Mouse (Mus musculus): ENCODE data around the gene Gsx2.

The Gsx2 gene

GRCm38 (mm10) chr5:75075383-75075941, at the start of gene Gsx2:
Gene Gsx2, plus strand, starts transcription at chr5:75075601.
- DNase-seq (ENCODE audit: low read depth, low spot score): no peak

GRCm38 (mm10) chr5:75035475-75035874, 39.9 kb upstream of the Gsx2 start:
- DNase-seq (ENCODE audit: low read depth, low spot score): no peak

DNA sequence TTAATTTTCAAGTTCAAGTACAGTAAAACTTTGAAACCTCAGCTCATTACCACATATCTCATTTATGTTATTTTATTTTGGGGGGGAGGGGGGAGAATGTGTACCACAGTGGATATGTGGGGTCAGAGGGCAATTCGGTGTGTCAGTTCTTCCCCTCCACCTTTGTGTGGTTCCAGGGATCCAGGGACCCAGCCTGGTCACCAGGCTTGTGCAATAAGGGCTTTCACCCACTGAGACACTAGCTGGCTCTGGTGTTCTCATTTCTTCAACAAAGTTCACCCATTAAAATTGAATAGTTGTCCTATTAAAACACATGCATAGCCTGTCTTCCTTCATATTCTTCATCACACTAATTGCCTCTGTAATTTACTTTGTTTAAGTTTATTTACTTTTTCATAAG, 36.1 kb upstream of the Gsx2 start:
- DNase-seq (ENCODE audit: low read depth, low spot score): no peak

DNA sequence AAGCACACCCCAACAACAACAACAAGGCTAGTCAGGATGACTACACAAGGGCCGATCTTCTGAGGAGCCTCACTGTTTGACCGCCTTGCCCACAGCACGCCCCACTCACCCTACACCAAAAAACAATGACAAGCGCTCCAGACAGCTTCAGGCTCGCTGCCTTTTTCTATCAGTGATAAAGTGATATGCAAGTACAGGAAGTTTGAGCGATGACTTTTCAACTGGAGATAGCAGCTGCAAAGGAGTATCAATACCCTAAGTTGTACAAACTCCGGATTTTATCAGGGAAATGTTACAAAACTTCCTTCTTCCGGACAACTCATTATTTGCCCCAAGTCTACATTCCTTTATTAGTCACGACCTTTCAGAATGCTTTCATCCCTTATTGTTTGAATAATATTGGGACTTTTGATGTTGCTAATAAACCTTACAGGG, 32.4 kb upstream of the Gsx2 start:
- DNase-seq (ENCODE audit: low read depth, low spot score): no peak

- no peak for DNase-seq (ENCODE audit: low read depth, low spot score)
Observed at GRCm38 (mm10) chr5:75043621-75044301, 31.6 kb upstream of the Gsx2 start.

DNA sequence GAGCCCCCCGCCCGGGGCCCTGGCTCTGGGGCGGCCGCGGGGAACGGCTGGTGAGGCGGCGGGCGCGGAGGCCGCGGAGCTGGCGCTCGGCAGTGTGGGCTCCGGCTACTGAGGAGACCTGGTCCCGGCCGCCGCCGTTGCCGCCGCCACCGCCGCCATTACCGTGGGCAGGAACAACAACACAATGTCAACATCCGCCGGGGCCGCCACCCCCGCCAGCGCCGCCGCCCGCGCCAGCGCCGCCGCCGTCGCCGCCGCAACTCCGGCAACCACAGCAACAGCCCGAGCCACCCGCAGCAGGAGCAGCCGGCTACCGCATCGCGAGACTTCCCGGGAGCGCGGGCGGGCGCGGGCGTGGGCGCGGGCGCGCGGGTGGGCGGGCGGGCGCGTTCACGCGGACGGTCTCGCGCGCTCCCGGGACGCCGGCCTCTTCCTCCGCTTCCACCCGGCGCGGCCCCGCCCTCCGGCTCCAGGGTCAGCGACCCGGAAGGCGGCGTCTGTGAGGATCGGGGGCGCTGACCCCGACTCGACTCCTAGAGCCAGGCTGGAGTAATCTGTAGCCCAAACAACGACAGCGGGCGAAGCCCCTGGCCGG, 31.0 kb upstream of the Gsx2 start, which contains the start of gene Chic2:
Chic2 (minus strand) TSS at position 465 of the 595 bp plus-strand sequence.
- peak; percentile 73 for DNase-seq (ENCODE audit: low read depth, low spot score)

DNA sequence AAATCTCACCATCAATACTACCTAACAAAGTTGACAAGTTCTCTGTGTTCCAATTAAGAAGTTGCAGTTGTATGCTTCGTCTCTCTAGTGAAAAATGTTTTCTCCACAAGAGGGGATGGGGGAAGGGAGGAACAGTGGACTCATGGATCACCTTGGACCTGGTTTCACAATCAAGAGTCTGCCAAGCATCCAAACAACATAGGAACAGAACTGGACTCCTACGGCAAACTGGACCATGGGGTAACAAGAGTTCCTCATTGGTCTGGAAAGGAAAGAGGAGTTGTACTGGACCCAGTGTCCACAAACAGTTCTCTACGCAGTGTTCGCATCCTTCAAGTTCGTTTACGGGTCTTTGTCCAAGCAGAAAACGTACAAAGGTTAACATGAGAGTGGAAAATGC, 30.0 kb upstream of the Gsx2 start:
- peak; percentile 13 for DNase-seq (ENCODE audit: low read depth, low spot score)

GRCm38 (mm10) chr5:75046681-75047321, 28.6 kb upstream of the Gsx2 start:
- peak; percentile 65 for DNase-seq (ENCODE audit: low read depth, low spot score)

- no peak for DNase-seq (ENCODE audit: low read depth, low spot score)
Observed at GRCm38 (mm10) chr5:75051109-75051508, 24.3 kb upstream of the Gsx2 start.

DNA sequence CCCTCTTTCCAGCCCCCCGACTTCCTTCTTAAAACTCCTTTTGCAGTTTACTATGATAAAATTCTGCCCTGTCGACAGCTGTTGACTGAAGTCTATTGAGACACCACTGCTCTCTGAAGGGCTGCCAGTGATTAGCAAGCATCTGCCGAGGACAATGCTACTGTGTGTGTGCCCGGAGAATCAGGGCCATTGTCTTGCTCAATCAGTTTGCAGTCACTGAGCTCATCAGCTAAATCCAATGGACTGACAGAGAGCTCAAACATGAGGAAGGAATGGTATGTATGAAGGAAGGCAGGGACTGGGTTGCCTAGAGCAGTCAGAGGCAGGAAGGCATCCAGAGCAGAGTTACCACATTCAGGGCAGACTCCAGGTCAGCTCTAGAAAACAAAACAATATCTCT, 12.2 kb upstream of the Gsx2 start:
- DNase-seq (ENCODE audit: low read depth, low spot score): no peak

- no peak for DNase-seq (ENCODE audit: low read depth, low spot score)
Observed at GRCm38 (mm10) chr5:75066715-75067114, 8.7 kb upstream of the Gsx2 start.

GRCm38 (mm10) chr5:75067125-75067756, 8.2 kb upstream of the Gsx2 start:
- DNase-seq (ENCODE audit: low read depth, low spot score): no peak

GRCm38 (mm10) chr5:75070132-75070531, 5.3 kb upstream of the Gsx2 start:
- DNase-seq (ENCODE audit: low read depth, low spot score): no peak

DNA sequence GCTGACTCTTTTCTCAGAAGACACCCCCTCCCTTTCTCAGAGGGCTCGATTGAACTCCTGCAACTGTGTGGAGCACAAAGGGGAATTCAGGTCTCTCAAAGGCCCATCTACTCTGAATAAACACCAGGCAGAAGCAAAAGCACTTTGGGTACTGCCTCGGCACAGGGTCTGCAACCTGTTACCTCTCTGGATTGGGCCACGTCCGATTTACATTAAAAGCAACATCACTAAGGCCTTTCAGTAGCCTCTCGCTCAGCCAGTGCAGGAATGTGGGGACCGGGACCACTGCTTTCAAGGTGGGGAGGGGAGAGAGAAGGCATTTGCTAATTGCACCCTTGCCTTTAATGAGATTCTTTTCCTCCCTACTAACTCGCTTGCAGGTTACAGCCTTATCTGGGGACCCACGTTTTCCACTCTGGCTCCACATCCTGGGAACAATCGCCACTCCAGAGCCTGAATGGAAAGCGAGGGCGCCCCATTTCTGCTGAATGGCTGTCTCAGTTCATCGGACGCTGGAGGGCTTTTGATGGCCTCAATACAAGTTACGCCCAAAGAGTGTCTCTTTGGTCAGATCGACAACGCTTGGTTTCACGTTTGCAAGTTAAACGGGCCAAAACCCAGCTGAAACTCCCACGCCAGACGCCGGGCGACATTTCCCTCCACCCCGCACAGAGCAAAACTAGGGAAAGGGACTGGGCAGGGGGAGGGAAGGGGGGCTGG, 4.6 kb upstream of the Gsx2 start:
- no peak for DNase-seq (ENCODE audit: low read depth, low spot score)

GRCm38 (mm10) chr5:75071951-75072350, 3.5 kb upstream of the Gsx2 start:
- DNase-seq (ENCODE audit: low read depth, low spot score): no peak

DNA sequence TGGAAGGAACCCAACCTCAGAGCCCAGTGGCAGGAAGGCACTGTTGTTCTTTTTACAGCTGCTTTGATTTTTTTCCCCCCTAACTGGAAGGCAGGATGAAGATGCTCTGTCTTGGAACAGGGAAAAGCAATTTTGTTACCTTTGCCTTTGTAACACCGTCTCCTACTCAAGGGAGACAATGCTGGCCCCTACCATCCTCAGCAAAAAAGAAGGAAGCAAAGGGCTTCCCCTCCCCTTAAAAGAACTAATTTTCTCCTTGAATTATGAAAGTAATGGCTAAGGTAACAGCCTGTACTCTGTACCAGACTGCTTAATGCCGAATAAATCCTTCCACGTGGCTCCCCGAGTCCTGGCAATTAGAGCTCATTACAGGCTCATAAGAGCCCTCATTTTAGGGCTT, 2.9 kb upstream of the Gsx2 start:
- DNase-seq (ENCODE audit: low read depth, low spot score): no peak

DNA sequence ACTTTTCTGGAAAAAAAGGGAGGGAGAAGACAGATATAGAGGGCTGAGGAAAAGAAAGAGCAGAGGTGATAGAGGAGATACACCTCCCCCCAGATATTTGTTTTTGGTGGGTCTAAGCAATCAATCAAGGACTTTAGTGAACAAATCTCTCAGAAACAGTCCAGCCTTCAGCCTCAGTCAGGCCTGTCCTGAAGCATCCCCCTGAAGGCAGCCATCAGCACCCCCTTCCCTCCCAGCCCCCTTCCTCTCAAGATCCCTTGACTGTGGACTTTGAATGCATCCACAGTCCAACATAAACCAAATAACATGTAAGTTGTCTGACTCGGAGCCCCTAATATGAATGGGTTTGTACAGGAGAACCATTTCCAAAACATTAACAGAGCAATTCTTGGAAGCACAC, 2.2 kb upstream of the Gsx2 start:
- DNase-seq (ENCODE audit: low read depth, low spot score): no peak

DNA sequence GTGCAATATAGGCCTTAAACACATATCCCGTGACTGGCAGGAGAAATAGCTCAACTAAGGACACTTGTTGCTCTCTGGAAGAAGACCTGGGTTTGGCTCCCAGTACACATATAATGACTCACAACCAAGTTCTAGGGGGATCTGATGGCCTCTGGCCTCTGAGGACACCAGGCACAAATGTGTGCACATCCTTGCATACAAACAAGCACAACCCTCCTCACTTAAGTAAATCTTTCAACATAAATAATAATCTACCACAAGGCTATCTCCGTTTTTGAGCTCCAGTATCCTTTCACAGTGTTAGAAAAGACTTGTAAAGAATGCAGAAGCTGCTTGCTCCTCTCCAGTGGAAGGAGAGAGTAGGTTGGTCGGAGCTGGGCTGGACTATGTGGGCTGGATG, 1.7 kb upstream of the Gsx2 start:
- no peak for DNase-seq (ENCODE audit: low read depth, low spot score)

DNA sequence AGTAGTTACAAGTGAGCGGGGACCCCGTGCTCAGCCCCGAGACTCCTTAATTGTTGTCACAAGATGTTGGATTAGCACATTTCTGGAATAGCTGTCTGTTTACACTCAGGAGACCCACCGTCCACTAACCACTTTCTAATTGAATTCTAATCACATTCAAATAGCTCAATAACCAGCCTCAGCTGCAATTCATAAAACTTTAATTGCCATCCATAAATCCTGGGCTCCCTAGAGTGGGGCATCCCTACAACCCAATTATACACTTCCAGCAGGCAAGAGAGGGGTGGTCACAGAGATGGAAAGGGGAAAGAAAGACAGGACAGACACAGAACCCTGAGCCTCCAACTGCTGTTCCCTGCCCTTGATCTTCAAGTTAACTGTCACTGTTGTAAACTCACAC, 1.3 kb upstream of the Gsx2 start:
- no peak for DNase-seq (ENCODE audit: low read depth, low spot score)

DNA sequence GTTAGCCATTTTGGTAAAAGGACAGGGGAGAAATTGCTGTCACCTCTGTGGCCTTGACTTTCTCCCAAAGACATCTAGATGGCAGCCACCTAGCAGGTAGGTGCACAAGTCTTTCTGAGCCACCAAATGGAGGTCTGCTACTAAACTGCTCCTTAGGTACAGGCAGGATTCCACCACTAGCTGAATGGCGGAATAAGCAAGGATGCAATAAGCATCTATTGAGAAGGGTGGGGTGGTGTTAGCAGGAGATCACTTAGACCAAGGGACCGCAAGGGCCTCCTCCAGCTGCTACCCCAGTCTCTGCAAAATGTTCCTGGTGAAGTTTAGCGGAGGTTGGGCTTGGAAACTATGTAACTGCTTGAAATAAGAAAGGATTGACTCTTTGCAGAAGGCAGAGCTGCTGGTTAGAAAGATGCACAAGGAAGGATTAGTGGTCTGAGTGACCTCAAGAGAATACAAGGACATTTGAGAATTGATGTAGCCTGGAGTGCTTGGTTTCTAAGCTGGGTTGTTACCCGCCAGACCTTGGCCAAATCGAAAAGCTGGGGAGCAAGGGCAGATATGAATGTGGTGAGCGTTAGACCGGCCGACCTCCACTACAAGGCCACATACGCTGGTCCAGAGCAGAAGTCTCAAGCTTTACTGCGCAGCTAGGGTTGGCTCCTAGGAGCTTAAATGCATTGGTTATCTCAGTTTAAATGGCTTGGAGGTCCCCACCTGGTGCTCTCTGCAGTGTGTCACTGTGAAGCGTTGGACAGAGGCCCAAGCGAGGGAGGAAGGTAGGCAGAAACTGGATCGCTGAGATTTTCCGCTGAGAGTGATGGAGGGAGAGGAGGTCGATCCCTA, 641 bp upstream of the Gsx2 start:
- DNase-seq (ENCODE audit: low read depth, low spot score): no peak
